Mouse (Mus musculus) left cerebral cortex, adult 18-20 months (tissue): ENCODE measurements around the gene Eya4. TPM values are rescaled to one million over a fixed set of nuclear protein-coding genes. Genes with fewer than 3 reads are reported as not detected.

Experiments used
- DNase-seq, 2 experiments: peaks; one replicate each; pipeline ENCODE4 v3.0.0; 2021 to 2022; ENCODE audit warnings: low spot score in 2 of 2, mixed read lengths in 1 of 2
- long read RNA-seq, 2 experiments: library from polyadenylated mRNA; stranded (forward); transcript quantifications; one replicate each; pipeline ENCODE4 v2.0.0; 2021
- total RNA-seq, 2 experiments: library from RNA; stranded (reverse); gene quantifications; 2 replicates each; pipeline ENCODE4 v1.2.3; 2021

Gene Eya4
- total RNA-seq = 1 to 10 TPM; 5.4 to 5.7 TPM
- long read RNA-seq, experiment 1 = 0 reads
- long read RNA-seq, experiment 2, partial matches to known transcripts = 1 of 1 reads
- long read RNA-seq, experiment 2, other reads (novel, unspliced or antisense) = 0 of 1 reads

DNA sequence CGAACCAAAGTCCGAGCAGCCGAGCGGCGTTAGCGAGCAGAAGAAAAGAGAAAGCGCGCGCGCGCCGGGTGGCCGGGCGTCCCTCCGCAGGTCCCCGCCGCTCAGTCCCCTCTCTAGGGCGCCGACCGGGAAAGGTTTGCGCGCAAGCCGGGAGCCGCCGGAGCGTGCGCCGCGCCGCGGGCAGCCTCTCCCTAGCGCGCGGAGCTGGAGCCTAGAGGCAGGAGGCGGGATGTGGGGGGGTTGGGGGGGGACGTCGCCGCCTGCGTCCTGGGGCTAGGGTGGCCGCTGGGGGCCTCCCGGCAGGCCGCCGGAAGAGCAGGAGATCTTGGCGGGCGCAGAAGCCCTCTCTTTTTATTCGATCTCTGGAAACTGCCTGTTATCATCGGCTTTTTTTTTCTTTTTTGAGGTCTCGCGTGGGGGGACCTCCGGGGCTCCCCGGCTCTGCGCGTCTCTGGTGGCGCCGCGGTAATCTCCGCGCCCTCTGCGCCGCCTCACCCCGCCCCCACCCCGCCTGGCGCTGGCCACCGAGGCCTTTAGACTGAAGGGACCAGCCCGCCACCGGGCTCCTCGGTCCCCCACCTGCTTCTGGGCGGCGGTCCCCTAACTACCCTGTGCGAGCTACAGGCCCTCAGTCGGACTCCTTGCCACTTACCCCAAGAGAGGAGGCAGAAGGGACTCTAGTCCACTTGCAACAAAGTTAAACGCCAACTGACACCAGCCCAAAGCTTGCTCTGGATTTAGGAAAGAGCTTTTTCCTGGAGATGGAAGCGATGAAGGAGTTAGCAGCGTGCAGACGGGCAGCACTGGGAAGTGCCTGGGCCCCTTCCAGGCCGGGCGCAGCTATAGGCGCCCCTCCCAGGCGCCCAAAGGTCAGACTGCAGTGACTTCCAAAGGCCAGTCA, at the start of gene Eya4:
Eya4 (minus strand) TSS at position 776 of the 901 bp plus-strand sequence.
- DNase-seq = peak; percentile 46 to 48

- no peak for DNase-seq
Observed at GRCm38 (mm10) chr10:23395399-23395798, 44.8 kb upstream of the Eya4 start.

- DNase-seq = no peak
Observed at GRCm38 (mm10) chr10:23394556-23395245, 44.1 kb upstream of the Eya4 start.

DNA sequence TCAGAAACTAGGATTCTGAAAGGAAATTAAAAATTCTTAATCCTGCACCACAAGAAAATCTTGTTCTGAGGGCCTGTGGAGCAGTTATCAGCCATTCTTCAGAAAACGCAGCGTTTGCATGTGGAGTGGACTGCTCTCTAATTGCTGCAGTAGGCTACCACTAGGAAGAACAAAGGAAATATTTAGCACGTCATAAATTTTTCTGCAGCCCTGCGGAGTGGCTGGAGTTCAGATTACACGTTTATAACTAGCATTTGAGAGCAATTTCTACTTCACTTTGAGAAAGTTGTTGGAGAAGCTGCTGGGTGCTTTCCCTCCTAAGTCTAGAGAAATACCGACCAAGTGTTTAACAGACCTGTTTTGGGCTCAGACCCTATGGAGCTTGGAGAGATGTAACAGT, 43.6 kb upstream of the Eya4 start:
- no peak for DNase-seq

GRCm38 (mm10) chr10:23363866-23364265, 13.3 kb upstream of the Eya4 start:
- DNase-seq = no peak

- peak in 1 of 2 experiments; percentile 12 for DNase-seq
Observed at GRCm38 (mm10) chr10:23349392-23350010, 1.1 kb downstream of the Eya4 start.

DNA sequence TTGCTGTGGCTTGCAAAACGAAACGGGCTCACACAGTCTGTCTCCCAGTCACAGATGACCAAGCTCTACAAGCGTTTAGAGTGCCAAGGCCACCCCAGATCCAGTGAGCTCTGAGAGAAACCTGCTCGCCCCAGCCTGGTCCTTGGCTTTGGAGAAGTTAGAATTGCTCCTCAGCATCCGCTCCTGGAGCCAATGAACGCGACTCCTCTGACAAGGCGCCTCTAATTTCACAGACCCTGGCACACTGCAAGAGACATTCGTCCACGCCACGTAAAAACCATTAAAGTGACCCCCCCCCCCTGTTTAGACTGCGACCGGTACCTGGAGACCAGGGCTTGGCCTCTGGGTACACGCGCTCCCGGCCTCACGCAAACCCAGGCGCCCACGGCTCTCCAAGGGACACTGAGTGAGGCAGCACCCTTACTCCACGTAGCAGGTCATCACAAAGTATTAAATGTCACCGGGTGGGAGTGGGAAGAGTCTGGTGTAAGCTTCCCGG, 1.6 kb downstream of the Eya4 start:
- DNase-seq = peak in 1 of 2 experiments; percentile 6

DNA sequence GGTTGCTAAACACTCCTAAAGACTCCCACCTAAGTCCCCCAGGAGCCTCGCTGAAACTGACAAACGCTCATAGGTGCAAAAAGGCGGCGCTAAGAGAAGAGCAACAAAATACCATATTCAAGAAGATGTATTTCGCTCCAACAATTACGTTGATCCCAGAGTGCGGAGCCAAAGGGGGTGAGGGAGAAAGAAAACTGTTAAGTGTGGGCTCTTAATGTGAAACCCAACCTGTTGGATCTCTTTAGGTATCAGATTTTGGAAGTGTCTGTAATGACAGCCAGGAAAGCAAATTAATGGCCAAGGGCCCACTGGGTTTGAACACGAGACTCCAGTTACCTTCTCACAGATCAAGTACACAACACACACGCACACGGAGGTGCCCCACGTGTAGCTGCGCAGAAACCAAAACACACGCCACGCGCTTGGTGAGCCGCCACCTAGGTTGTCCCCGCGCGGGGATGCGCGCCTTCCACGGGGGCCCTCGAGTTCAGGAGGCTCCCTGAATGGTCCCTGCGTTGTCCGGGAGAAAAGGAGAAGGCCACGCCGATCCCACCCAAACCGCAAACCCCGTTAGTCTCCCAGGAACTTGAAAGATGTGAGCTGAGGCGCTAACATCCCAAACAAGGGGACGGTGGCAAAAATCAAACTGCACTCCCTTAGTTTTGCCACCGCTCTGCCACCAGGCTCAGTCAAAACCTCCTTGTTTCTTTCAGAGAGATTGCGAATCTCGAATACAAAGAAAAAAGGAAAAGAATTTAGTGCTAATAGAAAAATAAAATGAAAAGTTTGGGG, 2.3 kb downstream of the Eya4 start:
- DNase-seq = no peak

DNA sequence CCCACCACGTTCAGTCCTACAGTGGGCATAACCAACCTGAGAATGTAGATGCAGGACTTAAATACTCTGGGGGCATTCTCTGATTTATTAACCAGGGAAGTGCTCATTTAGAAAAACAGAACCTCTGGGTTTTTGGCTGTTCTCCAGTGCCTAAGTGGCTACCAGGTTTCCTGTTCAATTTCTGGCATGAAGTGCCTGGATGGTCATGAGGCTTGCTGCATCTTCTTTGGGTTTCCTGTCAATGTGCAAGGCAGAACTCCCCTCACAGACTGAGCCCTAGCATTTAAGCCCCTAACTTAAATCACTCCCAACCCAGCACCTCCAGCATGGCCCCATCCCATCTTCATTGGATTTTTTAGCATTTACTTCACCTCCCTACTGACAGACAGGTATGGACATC, 13.3 kb downstream of the Eya4 start:
- DNase-seq = no peak

GRCm38 (mm10) chr10:23332768-23333167, 17.8 kb downstream of the Eya4 start:
- no peak for DNase-seq

- no peak for DNase-seq
Observed at GRCm38 (mm10) chr10:23327651-23328050, 22.9 kb downstream of the Eya4 start.

DNA sequence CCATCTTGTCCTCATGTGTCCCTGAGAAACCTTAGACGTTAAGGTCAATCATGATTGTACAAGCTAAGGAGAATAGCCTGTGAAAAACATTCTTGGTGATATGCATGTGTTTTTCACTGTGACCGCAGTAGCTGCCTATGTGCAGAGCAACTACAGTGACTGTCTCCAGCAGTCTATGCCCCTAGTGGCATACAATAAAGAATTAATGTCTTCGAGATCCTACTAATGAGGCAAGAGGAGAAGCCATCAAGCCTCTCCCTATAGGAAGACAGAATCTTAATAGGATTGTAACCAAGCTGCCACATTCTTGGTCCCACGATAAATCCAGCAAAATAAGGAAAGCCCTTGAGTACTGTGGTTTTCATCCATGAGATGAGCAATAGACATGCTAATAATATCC, 28.3 kb downstream of the Eya4 start:
- no peak for DNase-seq

GRCm38 (mm10) chr10:23295616-23296015, 55.0 kb downstream of the Eya4 start:
- DNase-seq = no peak

GRCm38 (mm10) chr10:23292495-23292894, 58.1 kb downstream of the Eya4 start:
- DNase-seq = no peak

- DNase-seq = no peak
Observed at GRCm38 (mm10) chr10:23277371-23277770, 73.2 kb downstream of the Eya4 start.

- DNase-seq = no peak
Observed at GRCm38 (mm10) chr10:23271050-23271621, 79.5 kb downstream of the Eya4 start.

- DNase-seq = no peak
Observed at GRCm38 (mm10) chr10:23270502-23270901, 80.1 kb downstream of the Eya4 start.

DNA sequence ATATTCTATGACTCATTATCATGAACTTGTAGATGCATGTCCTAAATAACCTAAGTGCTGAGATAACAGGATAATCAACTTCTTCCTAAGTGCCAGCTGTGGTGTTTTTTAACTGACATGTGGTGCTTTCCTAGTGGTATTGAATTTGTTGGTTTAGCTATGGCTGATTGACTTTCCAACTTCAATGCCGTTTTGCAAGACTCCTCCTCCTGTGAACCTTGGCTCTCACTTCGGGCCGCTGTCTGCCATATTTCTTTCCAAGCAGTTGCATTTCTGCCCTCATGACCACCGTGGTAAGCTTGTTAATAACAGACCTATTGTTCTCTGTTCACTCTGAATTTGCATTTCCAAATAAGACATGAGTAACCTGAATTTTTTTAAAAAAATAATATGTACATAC, 98.4 kb downstream of the Eya4 start:
- no peak for DNase-seq

DNA sequence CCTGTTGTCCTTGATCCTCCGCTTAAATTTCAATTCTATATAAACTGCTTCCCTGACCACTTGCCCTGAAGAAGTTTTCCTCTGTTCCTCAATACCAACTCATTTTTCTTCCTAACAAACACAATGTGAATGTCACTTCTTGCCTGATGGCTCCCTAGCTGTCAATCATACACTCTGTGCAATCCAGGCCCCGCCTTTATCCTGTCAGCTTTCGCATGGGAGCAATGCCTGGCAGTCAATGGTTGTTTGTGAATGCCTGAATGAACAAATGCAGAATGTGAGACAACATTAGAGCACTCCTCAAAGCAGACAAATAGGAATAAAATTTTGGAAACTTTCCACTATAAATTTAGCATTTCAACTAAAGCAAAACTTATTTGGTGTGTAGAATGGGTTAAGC, 104.1 kb downstream of the Eya4 start:
- DNase-seq = no peak

GRCm38 (mm10) chr10:23236918-23237317, 113.7 kb downstream of the Eya4 start:
- no peak for DNase-seq
